Mouse (Mus musculus): ENCODE measurements around the gene Spata6. TPM values are rescaled to one million over a fixed set of nuclear protein-coding genes. Genes with fewer than 3 reads are reported as not detected.

Gene Spata6
- polyA plus RNA-seq, 1 experiment from 2014 or later, result 7.5 TPM

- no peak overlapping the region for H3K27ac ChIP-seq (ENCODE audit: low read length)
- no peak overlapping the region for H3K9ac ChIP-seq (replicated peaks; ENCODE audit: low read depth, low read length)
- no peaks in the 10 kb centered on the region for H3K9me3 ChIP-seq (ENCODE audit: control insufficient read depth, low read length)
- peak overlapping the region; percentile 32 for H3K4me2 ChIP-seq (ENCODE audit: low read length)
- peaks cover 17% of the 10 kb centered on the region for H3K27me3 ChIP-seq (replicated peaks; ENCODE audit: control insufficient read depth, insufficient read depth, low read length)
- H3K4me1 ChIP-seq (replicated peaks; ENCODE audit: control insufficient read depth, insufficient read depth, low read length), result peaks cover 16% of the 10 kb centered on the region
- no peaks in the 10 kb centered on the region for H3K36me3 ChIP-seq (ENCODE audit: control insufficient read depth, insufficient read depth)
- ATAC-seq, result no peak
- no peak overlapping the region for H3K4me3 ChIP-seq (replicated peaks; ENCODE audit: low read length)
- WGBS, result 12% methylated on average over 6 of the region's 6 CpGs
These were observed 32.2 kb upstream of the Spata6 start for GRCm38 (mm10) chr4:111687613-111688012.

GRCm38 (mm10) chr4:111691057-111691543 is 28.7 kb upstream of the Spata6 start:
- no peak overlapping the region for H3K27ac ChIP-seq (ENCODE audit: low read length)
- 16% methylated on average over 5 of the region's 5 CpGs for WGBS

GRCm38 (mm10) chr4:111701381-111701780 is 18.4 kb upstream of the Spata6 start:
- Histone ChIP-seq H3K27ac (ENCODE audit: low read length) (no peak overlapping the region), H3K4me1 (replicated peaks; ENCODE audit: control insufficient read depth, insufficient read depth, low read length) (no peaks in the 10 kb centered on the region), H3K9me3 (ENCODE audit: control insufficient read depth, low read length) (no peaks in the 10 kb centered on the region), H3K9ac (replicated peaks; ENCODE audit: low read depth, low read length) (no peak overlapping the region), H3K4me2 (ENCODE audit: low read length) (no peak overlapping the region), H3K27me3 (replicated peaks; ENCODE audit: control insufficient read depth, insufficient read depth, low read length) (no peaks in the 10 kb centered on the region), H3K36me3 (ENCODE audit: control insufficient read depth, insufficient read depth) (no peaks in the 10 kb centered on the region), H3K4me3 (replicated peaks; ENCODE audit: low read length) (no peak overlapping the region)
- no peak for ATAC-seq
- WGBS, result 71% methylated on average over 1 of the region's 1 CpGs

More at GRCm38 (mm10) chr4:111691057-111691543, 28.7 kb upstream of the Spata6 start:
- Histone ChIP-seq H3K9me3 (ENCODE audit: control insufficient read depth, low read length) (no peaks in the 10 kb centered on the region), H3K4me1 (replicated peaks; ENCODE audit: control insufficient read depth, insufficient read depth, low read length) (peaks cover 10% of the 10 kb centered on the region), H3K4me3 (replicated peaks; ENCODE audit: low read length) (no peak overlapping the region), H3K4me2 (ENCODE audit: low read length) (no peak overlapping the region), H3K27me3 (replicated peaks; ENCODE audit: control insufficient read depth, insufficient read depth, low read length) (peaks cover 15% of the 10 kb centered on the region), H3K9ac (replicated peaks; ENCODE audit: low read depth, low read length) (no peak overlapping the region), H3K36me3 (ENCODE audit: control insufficient read depth, insufficient read depth) (no peaks in the 10 kb centered on the region)
- ATAC-seq, result peak; percentile 67

GRCm38 (mm10) chr4:111704126-111704525 is 15.7 kb upstream of the Spata6 start:
- Histone ChIP-seq H3K27ac (ENCODE audit: low read length) (no peak overlapping the region), H3K36me3 (ENCODE audit: control insufficient read depth, insufficient read depth) (no peaks in the 10 kb centered on the region), H3K4me1 (replicated peaks; ENCODE audit: control insufficient read depth, insufficient read depth, low read length) (no peaks in the 10 kb centered on the region), H3K9ac (replicated peaks; ENCODE audit: low read depth, low read length) (no peak overlapping the region), H3K27me3 (replicated peaks; ENCODE audit: control insufficient read depth, insufficient read depth, low read length) (no peaks in the 10 kb centered on the region), H3K4me2 (ENCODE audit: low read length) (no peak overlapping the region), H3K9me3 (ENCODE audit: control insufficient read depth, low read length) (no peaks in the 10 kb centered on the region), H3K4me3 (replicated peaks; ENCODE audit: low read length) (no peak overlapping the region)
- 95% methylated on average over 2 of the region's 2 CpGs for WGBS
- ATAC-seq, result no peak

- Histone ChIP-seq H3K4me1 (replicated peaks; ENCODE audit: control insufficient read depth, insufficient read depth, low read length) (no peaks in the 10 kb centered on the region), H3K9ac (replicated peaks; ENCODE audit: low read depth, low read length) (no peak overlapping the region), H3K27ac (ENCODE audit: low read length) (no peak overlapping the region), H3K4me2 (ENCODE audit: low read length) (no peak overlapping the region), H3K4me3 (replicated peaks; ENCODE audit: low read length) (no peak overlapping the region), H3K9me3 (ENCODE audit: control insufficient read depth, low read length) (no peaks in the 10 kb centered on the region), H3K27me3 (replicated peaks; ENCODE audit: control insufficient read depth, insufficient read depth, low read length) (no peaks in the 10 kb centered on the region), H3K36me3 (ENCODE audit: control insufficient read depth, insufficient read depth) (no peaks in the 10 kb centered on the region)
- no peak for ATAC-seq
- 79% methylated on average over 3 of the region's 3 CpGs for WGBS
These were observed 14.8 kb upstream of the Spata6 start for GRCm38 (mm10) chr4:111704975-111705374.

- no peaks in the 10 kb centered on the region for H3K9me3 ChIP-seq (ENCODE audit: control insufficient read depth, low read length)
- H3K27ac ChIP-seq (ENCODE audit: low read length), result no peak overlapping the region
- no peak for ATAC-seq
- no peak overlapping the region for H3K9ac ChIP-seq (replicated peaks; ENCODE audit: low read depth, low read length)
- no peaks in the 10 kb centered on the region for H3K27me3 ChIP-seq (replicated peaks; ENCODE audit: control insufficient read depth, insufficient read depth, low read length)
- H3K4me1 ChIP-seq (replicated peaks; ENCODE audit: control insufficient read depth, insufficient read depth, low read length), result peaks cover 11% of the 10 kb centered on the region
- 77% methylated on average over 4 of the region's 4 CpGs for WGBS
- H3K4me2 ChIP-seq (ENCODE audit: low read length), result peak overlapping the region; percentile 90
- H3K4me3 ChIP-seq (replicated peaks; ENCODE audit: low read length), result peak overlapping the region; percentile 62
- no peaks in the 10 kb centered on the region for H3K36me3 ChIP-seq (ENCODE audit: control insufficient read depth, insufficient read depth)
These were observed 488 bp upstream of the Spata6 start for GRCm38 (mm10) chr4:111719296-111719695.

GRCm38 (mm10) chr4:111720662-111721003 is 849 bp downstream of the Spata6 start:
- Histone ChIP-seq H3K27me3 (replicated peaks; ENCODE audit: control insufficient read depth, insufficient read depth, low read length) (no peaks in the 10 kb centered on the region), H3K27ac (ENCODE audit: low read length) (no peak overlapping the region), H3K4me1 (replicated peaks; ENCODE audit: control insufficient read depth, insufficient read depth, low read length) (peaks cover 11% of the 10 kb centered on the region), H3K9ac (replicated peaks; ENCODE audit: low read depth, low read length) (no peak overlapping the region), H3K36me3 (ENCODE audit: control insufficient read depth, insufficient read depth) (no peaks in the 10 kb centered on the region), H3K4me3 (replicated peaks; ENCODE audit: low read length) (peak overlapping the region; percentile 62), H3K9me3 (ENCODE audit: control insufficient read depth, low read length) (no peaks in the 10 kb centered on the region), H3K4me2 (ENCODE audit: low read length) (peak overlapping the region; percentile 90)
- WGBS, result 22% methylated on average over 2 of the region's 2 CpGs
- no peak for ATAC-seq

- Histone ChIP-seq H3K4me3 (replicated peaks; ENCODE audit: low read length) (no peak overlapping the region), H3K9me3 (ENCODE audit: control insufficient read depth, low read length) (no peaks in the 10 kb centered on the region), H3K27me3 (replicated peaks; ENCODE audit: control insufficient read depth, insufficient read depth, low read length) (no peaks in the 10 kb centered on the region), H3K9ac (replicated peaks; ENCODE audit: low read depth, low read length) (no peak overlapping the region), H3K36me3 (ENCODE audit: control insufficient read depth, insufficient read depth) (no peaks in the 10 kb centered on the region), H3K4me1 (replicated peaks; ENCODE audit: control insufficient read depth, insufficient read depth, low read length) (peaks cover 11% of the 10 kb centered on the region), H3K27ac (ENCODE audit: low read length) (no peak overlapping the region), H3K4me2 (ENCODE audit: low read length) (peak overlapping the region; percentile 90; the same call in 1 of the 2 replicates)
- 30% methylated on average over 4 of the region's 4 CpGs for WGBS
- peak; percentile 13; the same call in 1 of the 2 replicates for ATAC-seq
These were observed 1.5 kb downstream of the Spata6 start for GRCm38 (mm10) chr4:111721121-111721840.

GRCm38 (mm10) chr4:111737551-111737950 is 17.8 kb downstream of the Spata6 start:
- Histone ChIP-seq H3K4me3 (replicated peaks; ENCODE audit: low read length) (no peak overlapping the region), H3K27me3 (replicated peaks; ENCODE audit: control insufficient read depth, insufficient read depth, low read length) (no peaks in the 10 kb centered on the region), H3K36me3 (ENCODE audit: control insufficient read depth, insufficient read depth) (no peaks in the 10 kb centered on the region), H3K9ac (replicated peaks; ENCODE audit: low read depth, low read length) (no peak overlapping the region), H3K4me2 (ENCODE audit: low read length) (no peak overlapping the region), H3K4me1 (replicated peaks; ENCODE audit: control insufficient read depth, insufficient read depth, low read length) (no peaks in the 10 kb centered on the region), H3K27ac (ENCODE audit: low read length) (no peak overlapping the region), H3K9me3 (ENCODE audit: control insufficient read depth, low read length) (no peaks in the 10 kb centered on the region)
- 89% methylated on average over 1 of the region's 1 CpGs for WGBS
- ATAC-seq, result no peak
